12 mouse cellular contexts compared by ENCODE assay signal in the genomic region with DNA sequence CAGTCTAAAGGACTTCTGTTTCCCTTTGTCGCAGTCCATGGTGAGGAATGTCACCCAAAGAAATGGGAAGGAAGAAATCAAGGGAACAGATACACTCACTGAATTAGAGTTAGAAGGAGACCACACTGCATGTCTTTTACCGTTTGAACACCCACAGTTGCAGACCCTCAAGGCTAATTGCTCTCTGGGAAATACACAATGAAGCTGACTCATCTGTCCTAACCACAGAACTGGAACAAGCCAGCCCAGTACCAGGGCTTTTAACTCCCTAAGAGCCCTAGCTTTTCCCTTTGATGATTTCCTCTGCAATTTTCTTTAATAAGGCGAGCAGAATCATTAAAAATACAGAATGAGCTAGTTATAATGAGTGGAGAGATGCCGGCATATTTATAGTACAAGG. TPM values are rescaled to one million over a fixed set of nuclear protein-coding genes. Genes with fewer than 3 reads are reported as not detected.
A peak's percentile ranks its signal among the peaks of the same experiment; 100 is the strongest.
DNase-seq lines count a peak whose midpoint lies in the region; ATAC-seq lines count a peak whose summit lies in the region.
"Had no signal": no experiment of that assay in that cellular context is flagged by ENCODE, and none has a peak within 500 bp of the region (broad histone marks: within the 10 kb centered on the region; RNA-seq: fewer than 3 reads in every experiment).

No protein-coding gene starts in this region.

- no peaks in the 10 kb centered on the region for H3K36me3 ChIP-seq in embryonic facial prominence, embryonic 11.5 days (replicated peaks; ENCODE audit: control insufficient read depth, insufficient read depth, low read depth, low read length)
- no peaks in the 10 kb centered on the region for H3K36me3 ChIP-seq in embryonic facial prominence, embryonic 10.5 days (replicated peaks)
- no peaks in the 10 kb centered on the region for H3K36me3 ChIP-seq in hindbrain, embryonic 15.5 days
- H3K36me3 ChIP-seq: embryonic facial prominence, embryonic 12.5 days had no signal

- DNase-seq in embryonic facial prominence, embryonic 11.5 days (ENCODE audit: low spot score), result peak; percentile 19
- DNase-seq in embryonic facial prominence, embryonic 10.5 days (ENCODE audit: low spot score), result no peak
- peak; percentile 27 for DNase-seq in right cerebral cortex, adult 18-20 months
- no peak for DNase-seq in right cerebral cortex, postnatal 25 days
- DNase-seq in ovary, postnatal 14 days (ENCODE audit: low spot score), result no peak
- no peak for DNase-seq in urinary bladder, postnatal 36 days (ENCODE audit: low spot score in 2 of 2)
- DNase-seq: kidney, adult 11 months; liver had no signal

- no peak for ATAC-seq in embryonic facial prominence, embryonic 11.5 days (replicated peaks; ENCODE audit: insufficient number of reproducible peaks, low FRiP score, low TSS enrichment, low read depth)
- ATAC-seq in hindbrain, embryonic 15.5 days (ENCODE audit: low FRiP score, low read depth), result peak; percentile 73
- ATAC-seq in megakaryocyte-erythroid progenitor cell, adult 5-6 weeks (replicated peaks; ENCODE audit: low FRiP score, low TSS enrichment, poor library complexity, severe bottlenecking), result no peak

- H3K4me3 ChIP-seq in embryonic facial prominence, embryonic 11.5 days (ENCODE audit: low read depth, low read length), result no peak overlapping the region
- no peak overlapping the region for H3K4me3 ChIP-seq in embryonic facial prominence, embryonic 10.5 days
- no peak overlapping the region for H3K4me3 ChIP-seq in hindbrain, embryonic 15.5 days
- H3K4me3 ChIP-seq: embryonic facial prominence, embryonic 12.5 days had no signal

- no peak overlapping the region for H3K27ac ChIP-seq in embryonic facial prominence, embryonic 11.5 days (replicated peaks; ENCODE audit: low read depth, low read length)
- no peak overlapping the region for H3K27ac ChIP-seq in embryonic facial prominence, embryonic 10.5 days (replicated peaks)
- H3K27ac ChIP-seq in hindbrain, embryonic 15.5 days (replicated peaks), result peak overlapping the region; percentile 1; the same call in 1 of the 2 replicates
- H3K27ac ChIP-seq: embryonic facial prominence, embryonic 12.5 days; stomach, postnatal 0 days had no signal

- H3K9me3 ChIP-seq in embryonic facial prominence, embryonic 11.5 days (replicated peaks; ENCODE audit: control insufficient read depth, low read length), result no peaks in the 10 kb centered on the region
- no peaks in the 10 kb centered on the region for H3K9me3 ChIP-seq in embryonic facial prominence, embryonic 10.5 days
- no peaks in the 10 kb centered on the region for H3K9me3 ChIP-seq in hindbrain, embryonic 15.5 days
- H3K9me3 ChIP-seq: embryonic facial prominence, embryonic 12.5 days had no signal

- no peak overlapping the region for H3K9ac ChIP-seq in embryonic facial prominence, embryonic 11.5 days (replicated peaks; ENCODE audit: low read length)
- no peak overlapping the region for H3K9ac ChIP-seq in hindbrain, embryonic 15.5 days
- H3K9ac ChIP-seq: embryonic facial prominence, embryonic 12.5 days had no signal

- WGBS in embryonic facial prominence, embryonic 11.5 days, result 35% methylated on average over 4 of the region's 4 CpGs
- WGBS in embryonic facial prominence, embryonic 10.5 days, result 41% methylated on average over 4 of the region's 4 CpGs
- WGBS in hindbrain, embryonic 15.5 days, result 54% methylated on average over 4 of the region's 4 CpGs

- no peak overlapping the region for H3K4me2 ChIP-seq in embryonic facial prominence, embryonic 11.5 days (ENCODE audit: low read depth, low read length)
- no peak overlapping the region for H3K4me2 ChIP-seq in hindbrain, embryonic 15.5 days
- H3K4me2 ChIP-seq: embryonic facial prominence, embryonic 12.5 days had no signal

- H3K27me3 ChIP-seq in embryonic facial prominence, embryonic 11.5 days (ENCODE audit: control insufficient read depth, insufficient read depth, low read length), result no peaks in the 10 kb centered on the region
- no peaks in the 10 kb centered on the region for H3K27me3 ChIP-seq in embryonic facial prominence, embryonic 10.5 days (replicated peaks; ENCODE audit: low read depth, poor library complexity, severe bottlenecking)
- H3K27me3 ChIP-seq in hindbrain, embryonic 15.5 days, result no peaks in the 10 kb centered on the region
- H3K27me3 ChIP-seq: embryonic facial prominence, embryonic 12.5 days had no signal

- no peaks in the 10 kb centered on the region for H3K4me1 ChIP-seq in embryonic facial prominence, embryonic 11.5 days (ENCODE audit: control insufficient read depth, insufficient read depth, low read length)
- H3K4me1 ChIP-seq in embryonic facial prominence, embryonic 10.5 days, result no peaks in the 10 kb centered on the region
- H3K4me1 ChIP-seq in hindbrain, embryonic 15.5 days (replicated peaks), result no peaks in the 10 kb centered on the region
- H3K4me1 ChIP-seq: embryonic facial prominence, embryonic 12.5 days had no signal

RNA-seq across cellular contexts. Expression of a gene that starts 48.9 kb away (rescaled TPM):
- 2.0 and 2.2 TPM in 2 replicates for polyA plus RNA-seq in embryonic facial prominence, embryonic 11.5 days (2014; fragmentation: Nextera tagmentation; extraction: Ambion mirVana)
- polyA plus RNA-seq in embryonic facial prominence, embryonic 10.5 days (2016; fragmentation: Nextera tagmentation; extraction: Ambion mirVana), result 1.7 TPM in 2 replicates
- polyA plus RNA-seq in hindbrain, embryonic 15.5 days (2015; fragmentation: Nextera tagmentation; extraction: Ambion mirVana), result 3.0 and 3.1 TPM in 2 replicates
- 0.11 TPM in 1 of 2 replicates, not detected in the other for total RNA-seq in megakaryocyte-erythroid progenitor cell, adult 5-6 weeks (2014; fragmentation: Nextera tagmentation)
- not detected in 2 replicates for total RNA-seq in megakaryocyte-erythroid progenitor cell, adult 5-6 weeks (2017)

Comparison
In these comparisons a context has a peak if more than half of its experiments do, and no peak if none do; other contexts are left out.
1. DNase-seq: peak in embryonic facial prominence, embryonic 11.5 days (single experiment) and right cerebral cortex, adult 18-20 months (single experiment); none in embryonic facial prominence, embryonic 10.5 days (single experiment), right cerebral cortex, postnatal 25 days (single experiment), ovary, postnatal 14 days (single experiment) and urinary bladder, postnatal 36 days (0 of 2).